Mouse (Mus musculus) CH12.LX (cell line): ENCODE results near the gene Podxl2.

Source experiments
- CTCF ChIP-seq, 2 experiments: IDR thresholded peaks in 1 of 2; conservative IDR thresholded peaks in 1 of 2; 2 replicates each; pipeline ENCODE4 v1.5.1; 2011 to 2012; ENCODE audit warnings: low read depth in 2 of 2, low read length in 2 of 2, improper control_type of control experiment in 1 of 2, inconsistent platforms in 1 of 2, mild to moderate bottlenecking in 1 of 2, moderate library complexity in 1 of 2
- ELF1 ChIP-seq: IDR thresholded peaks from 2 replicates; pipeline ENCODE4 v1.6.1; 2014; ENCODE audit warnings: low read depth, mild to moderate bottlenecking, inconsistent platforms, low read length, improper control_type of control experiment
- GABPA ChIP-seq: IDR thresholded peaks from 2 replicates; pipeline ENCODE4 v1.6.1; 2012; ENCODE audit warnings: low read depth, low read length, improper control_type of control experiment, inconsistent platforms; ENCODE audit not compliant: insufficient replicate concordance
- JUND ChIP-seq: conservative IDR thresholded peaks from 2 replicates; pipeline ENCODE4 v1.6.1; 2011; ENCODE audit warnings: low read depth, low read length, improper control_type of control experiment
- MAZ ChIP-seq: IDR thresholded peaks from 2 replicates; pipeline ENCODE4 v1.6.1; 2012; ENCODE audit warnings: low read depth, mild to moderate bottlenecking, inconsistent platforms, low read length, improper control_type of control experiment, moderate library complexity
- NRF1 ChIP-seq: IDR thresholded peaks from 2 replicates; pipeline ENCODE4 v1.6.1; 2014; ENCODE audit warnings: low read depth, mild to moderate bottlenecking, inconsistent platforms, low read length, improper control_type of control experiment, moderate library complexity
- POLR2A ChIP-seq: IDR thresholded peaks from 2 replicates; pipeline ENCODE4 v1.6.1; 2011; ENCODE audit warnings: low read depth, mild to moderate bottlenecking, improper control_type of control experiment, low read length

DNA sequence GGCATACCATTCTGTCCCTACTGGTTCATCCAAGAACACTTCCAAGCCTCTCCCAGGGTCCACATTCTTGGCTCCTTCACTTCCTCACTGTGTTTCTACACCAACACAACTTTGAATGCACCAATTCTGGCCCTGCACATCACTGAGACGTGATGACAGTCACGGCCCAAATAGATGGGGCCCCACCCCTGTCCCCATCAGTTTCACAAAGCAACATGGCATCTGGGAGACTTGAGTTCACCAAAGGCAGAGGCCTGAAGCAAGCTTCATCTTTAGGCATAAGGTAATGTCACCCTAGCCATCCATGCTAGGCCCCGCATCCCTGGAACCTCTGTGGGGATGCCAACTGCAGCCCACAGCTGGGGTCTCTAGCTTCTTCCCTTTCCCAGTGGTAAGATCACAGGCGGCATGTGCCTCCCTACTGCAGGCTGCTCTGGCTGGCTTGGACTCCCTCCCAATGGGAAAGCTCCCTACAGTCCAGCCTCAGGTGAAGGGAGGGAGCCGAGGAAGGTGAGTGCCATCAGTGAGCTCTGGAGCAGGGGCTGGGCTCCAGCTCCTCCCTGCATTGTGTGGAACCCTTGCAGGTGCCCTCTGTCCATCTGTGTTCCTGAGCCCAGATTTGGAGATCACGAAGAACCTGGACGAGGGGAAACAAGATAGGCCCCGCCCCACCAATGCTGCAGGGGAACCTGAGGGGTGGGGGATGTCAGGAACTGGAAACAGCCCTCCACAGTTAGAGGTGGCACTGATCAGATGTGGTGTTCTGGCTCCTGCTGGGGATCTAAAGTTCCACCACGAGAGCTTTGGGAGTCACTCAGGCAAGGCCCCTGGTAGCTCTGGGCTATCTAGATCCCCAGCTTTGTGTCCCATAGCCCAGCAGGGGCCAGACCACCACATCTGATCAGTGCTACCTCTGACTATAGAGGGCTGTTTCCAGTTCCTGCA is 30.8 kb downstream of the Podxl2 start:
- TF ChIP-seq CTCF (conservative IDR thresholded peaks at IDR 0.05 in 1 of 2, IDR thresholded peaks at IDR 0.05 in 1 of 2; ENCODE audit: low read depth in 2 of 2, low read length in 2 of 2) (no peak), JUND (no peak), ELF1 (no peak), POLR2A (no peak), GABPA (no peak), MAZ (no peak), NRF1 (no peak)
